In genomic region chr4:151243445-151243844, GRCm38 (mm10) we compare ENCODE assay signal across 13 mouse cellular contexts.
"Had no signal": no experiment of that assay in that cellular context is flagged by ENCODE, and none has a peak within 500 bp of the region (broad histone marks: within the 10 kb centered on the region; RNA-seq: fewer than 3 reads in every experiment).

No protein-coding gene starts in this region.

- H3K9me3 ChIP-seq: lung, embryonic 15.5 days; stomach, embryonic 15.5 days had no signal

- ATAC-seq: intestine, postnatal 0 days had no signal

- DNase-seq: kidney, adult 8-10 months; kidney, postnatal 25 days; left cerebral cortex, postnatal 4 days; right cerebral cortex, postnatal 14 days; thymus, postnatal 36 days had no signal

- H3K4me1 ChIP-seq: limb, embryonic 13.5 days; stomach, embryonic 15.5 days had no signal

- H3K4me2 ChIP-seq: limb, embryonic 13.5 days; lung, embryonic 15.5 days; neural tube, embryonic 12.5 days; stomach, embryonic 15.5 days had no signal

- H3K9ac ChIP-seq: limb, embryonic 13.5 days; liver, embryonic 14.5 days; lung, embryonic 15.5 days; neural tube, embryonic 12.5 days; stomach, embryonic 15.5 days had no signal

- H3K36me3 ChIP-seq: limb, embryonic 13.5 days; lung, embryonic 15.5 days; midbrain, embryonic 10.5 days; neural tube, embryonic 12.5 days; stomach, embryonic 15.5 days had no signal

- H3K4me3 ChIP-seq: limb, embryonic 13.5 days; lung, embryonic 15.5 days; midbrain, embryonic 10.5 days; myocyte; neural tube, embryonic 12.5 days; stomach, embryonic 15.5 days had no signal

- H3K27me3 ChIP-seq: lung, embryonic 15.5 days had no signal

- H3K27ac ChIP-seq: limb, embryonic 13.5 days; liver, embryonic 14.5 days; lung, embryonic 15.5 days; midbrain, embryonic 10.5 days; neural tube, embryonic 12.5 days; stomach, embryonic 15.5 days had no signal
